Mouse (Mus musculus) MEL (cell line): ENCODE measurements around the gene Efr3b. TPM values are rescaled to one million over a fixed set of nuclear protein-coding genes. Genes with fewer than 3 reads are reported as not detected.

ENCODE experiments used
- DNase-seq: peaks from one replicate; pipeline ENCODE4 v3.0.0; 2011; ENCODE audit warnings: low read depth, low spot score
- H3K27ac ChIP-seq: 2 replicates; pipeline ENCODE4 v1.5.1; 2012; ENCODE audit warnings: low read depth, mild to moderate bottlenecking, control low read depth, low read length, moderate library complexity; ENCODE audit not compliant: control insufficient read depth
- H3K27me3 ChIP-seq, 2 experiments: fragments of 150-350 bp in 1 of 2; sonication (generic) in 1 of 2; 2 replicates each; pipeline ENCODE4 v1.6.1; 2012; ENCODE audit warnings: low read length in 2 of 2, mild to moderate bottlenecking in 2 of 2, improper control_type of control experiment in 1 of 2, moderate library complexity in 1 of 2; ENCODE audit not compliant: insufficient read depth in 2 of 2, control insufficient read depth in 1 of 2
- H3K36me3 ChIP-seq, 2 experiments: 2 replicates each; pipeline ENCODE4 v1.6.1; 2012 to 2014; ENCODE audit warnings: low read length in 2 of 2, improper control_type of control experiment in 1 of 2, inconsistent platforms in 1 of 2, mild to moderate bottlenecking in 1 of 2; ENCODE audit not compliant: insufficient read depth in 2 of 2, control insufficient read depth in 1 of 2
- H3K4me1 ChIP-seq, 2 experiments: fragments of 150-350 bp in 1 of 2; sonication (generic) in 1 of 2; 2 replicates each; pipeline ENCODE4 v1.6.1; 2012; ENCODE audit warnings: low read length in 2 of 2, improper control_type of control experiment in 1 of 2, mild to moderate bottlenecking in 1 of 2; ENCODE audit not compliant: insufficient read depth in 2 of 2, control insufficient read depth in 1 of 2
- H3K4me3 ChIP-seq, 2 experiments: fragments of 150-350 bp in 1 of 2; sonication (generic) in 1 of 2; 2 replicates each; pipeline ENCODE4 v1.5.1; 2012; ENCODE audit warnings: low read depth in 2 of 2, low read length in 2 of 2, mild to moderate bottlenecking in 2 of 2, moderate library complexity in 2 of 2, control low read depth in 1 of 2, improper control_type of control experiment in 1 of 2; ENCODE audit not compliant: control insufficient read depth in 1 of 2, insufficient read depth in 1 of 2
- H3K79me2 ChIP-seq: 2 replicates; pipeline ENCODE4 v1.6.1; 2012; ENCODE audit warnings: mild to moderate bottlenecking, low read length, moderate library complexity; ENCODE audit not compliant: control insufficient read depth, poor library complexity, insufficient read depth
- H3K9ac ChIP-seq: 2 replicates; pipeline ENCODE4 v1.6.1; 2012; ENCODE audit warnings: low read depth, mild to moderate bottlenecking, control low read depth, low read length, moderate library complexity; ENCODE audit not compliant: control insufficient read depth, poor library complexity, severe bottlenecking
- H3K9me3 ChIP-seq: fragments of 150-350 bp; sonication (generic); replicated peaks from 2 replicates; pipeline ENCODE4 v1.6.1; 2012; ENCODE audit warnings: mild to moderate bottlenecking, low read length, improper control_type of control experiment, moderate library complexity; ENCODE audit not compliant: insufficient read depth
- CHD1 ChIP-seq: IDR thresholded peaks from 2 replicates; pipeline ENCODE4 v1.6.1; 2012; ENCODE audit warnings: low read depth, mild to moderate bottlenecking, inconsistent platforms, low read length, improper control_type of control experiment
- CHD2 ChIP-seq: IDR thresholded peaks from 2 replicates; pipeline ENCODE4 v1.6.1; 2011; ENCODE audit warnings: low read length, improper control_type of control experiment
- CTCF ChIP-seq, 3 experiments: IDR thresholded peaks in 2 of 3; conservative IDR thresholded peaks in 1 of 3; 2 replicates each; pipeline ENCODE4 v1.5.1; 2011 to 2012; ENCODE audit warnings: low read length in 3 of 3, low read depth in 2 of 3, mild to moderate bottlenecking in 2 of 3, improper control_type of control experiment in 1 of 3, inconsistent platforms in 1 of 3, mixed read lengths in 1 of 3, moderate library complexity in 1 of 3; ENCODE audit not compliant: control insufficient read depth in 1 of 3, insufficient read depth in 1 of 3, poor library complexity in 1 of 3, severe bottlenecking in 1 of 3
- ETS1 ChIP-seq: IDR thresholded peaks from 2 replicates; pipeline ENCODE4 v1.6.1; 2012; ENCODE audit warnings: low read depth, mild to moderate bottlenecking, inconsistent platforms, low read length, improper control_type of control experiment, moderate library complexity
- GABPA ChIP-seq: IDR thresholded peaks from 2 replicates; pipeline ENCODE4 v1.6.1; 2012; ENCODE audit warnings: low read depth, mild to moderate bottlenecking, inconsistent platforms, low read length, improper control_type of control experiment, moderate library complexity
- GATA1 ChIP-seq: IDR thresholded peaks from 2 replicates; pipeline ENCODE4 v1.6.1; 2011; ENCODE audit warnings: low read depth, low read length, improper control_type of control experiment
- JUND ChIP-seq: IDR thresholded peaks from 2 replicates; pipeline ENCODE4 v1.6.1; 2011; ENCODE audit warnings: low read depth, mild to moderate bottlenecking, improper control_type of control experiment, low read length
- KAT2A ChIP-seq: conservative IDR thresholded peaks from 2 replicates; pipeline ENCODE4 v1.6.1; 2012; ENCODE audit warnings: low read depth, low read length, improper control_type of control experiment, inconsistent platforms
- MAFK ChIP-seq: IDR thresholded peaks from 2 replicates; pipeline ENCODE4 v1.6.1; 2011; ENCODE audit warnings: low read depth, mild to moderate bottlenecking, low read length, improper control_type of control experiment, borderline replicate concordance
- MEF2A ChIP-seq: IDR thresholded peaks from 2 replicates; pipeline ENCODE4 v1.6.1; 2014; ENCODE audit warnings: low read depth, mild to moderate bottlenecking, inconsistent platforms, low read length, improper control_type of control experiment; ENCODE audit not compliant: poor library complexity, insufficient replicate concordance, severe bottlenecking; ENCODE audit errors: extremely low read depth
- MXI1 ChIP-seq: IDR thresholded peaks from 2 replicates; pipeline ENCODE4 v1.6.1; 2011; ENCODE audit warnings: mild to moderate bottlenecking, low read depth, low read length, improper control_type of control experiment
- MYC ChIP-seq: IDR thresholded peaks from 2 replicates; pipeline ENCODE4 v1.6.1; 2011; ENCODE audit warnings: low read depth, mild to moderate bottlenecking, low read length, improper control_type of control experiment, moderate library complexity
- NELFE ChIP-seq: IDR thresholded peaks from 2 replicates; pipeline ENCODE4 v1.6.1; 2011; ENCODE audit warnings: low read depth, low read length, improper control_type of control experiment
- POLR2A ChIP-seq, 2 experiments: IDR thresholded peaks; 2 replicates each; pipeline ENCODE4 v1.6.1; 2011 to 2012; ENCODE audit warnings: low read length in 2 of 2, mild to moderate bottlenecking in 2 of 2, control low read depth in 1 of 2, improper control_type of control experiment in 1 of 2, low read depth in 1 of 2, moderate library complexity in 1 of 2; ENCODE audit not compliant: control insufficient read depth in 1 of 2, insufficient read depth in 1 of 2, poor library complexity in 1 of 2
- POLR2AphosphoS2 ChIP-seq: IDR thresholded peaks from 2 replicates; pipeline ENCODE4 v1.6.1; 2011; ENCODE audit warnings: low read length, improper control_type of control experiment
- POLR2AphosphoS5 ChIP-seq: IDR thresholded peaks from 2 replicates; pipeline ENCODE4 v1.6.1; 2012; ENCODE audit warnings: low read depth, borderline replicate concordance, mild to moderate bottlenecking, inconsistent platforms, low read length, moderate library complexity, mixed read lengths
- RAD21 ChIP-seq: IDR thresholded peaks from 2 replicates; pipeline ENCODE4 v1.6.1; 2011; ENCODE audit warnings: mild to moderate bottlenecking, low read depth, low read length, improper control_type of control experiment
- SMC3 ChIP-seq: IDR thresholded peaks from 2 replicates; pipeline ENCODE4 v1.6.1; 2011; ENCODE audit warnings: low read depth, low read length, improper control_type of control experiment
- TAL1 ChIP-seq: IDR thresholded peaks from 2 replicates; pipeline ENCODE4 v1.6.1; 2012; ENCODE audit warnings: mild to moderate bottlenecking, inconsistent platforms, low read length, moderate library complexity, mixed read lengths
- TBP ChIP-seq: IDR thresholded peaks from 2 replicates; pipeline ENCODE4 v1.8.0; 2011; ENCODE audit warnings: low read depth, low read length, improper control_type of control experiment
- UBTF ChIP-seq: IDR thresholded peaks from 2 replicates; pipeline ENCODE4 v1.6.1; 2012; ENCODE audit warnings: low read depth, mild to moderate bottlenecking, inconsistent platforms, low read length, improper control_type of control experiment, moderate library complexity, borderline replicate concordance; ENCODE audit not compliant: insufficient read depth
- USF2 ChIP-seq, 2 experiments: IDR thresholded peaks; 2 replicates each; pipeline ENCODE4 v1.6.1; 2011 to 2012; ENCODE audit warnings: improper control_type of control experiment in 2 of 2, low read length in 2 of 2, borderline replicate concordance in 1 of 2, inconsistent platforms in 1 of 2, low read depth in 1 of 2, mild to moderate bottlenecking in 1 of 2; ENCODE audit not compliant: insufficient read depth in 1 of 2
- ZKSCAN1 ChIP-seq: IDR thresholded peaks from 2 replicates; pipeline ENCODE4 v1.6.1; 2012; ENCODE audit warnings: low read depth, mild to moderate bottlenecking, inconsistent platforms, low read length, improper control_type of control experiment, moderate library complexity
- ZNF384 ChIP-seq: IDR thresholded peaks from 2 replicates; pipeline ENCODE4 v1.6.1; 2012; ENCODE audit warnings: low read depth, mild to moderate bottlenecking, inconsistent platforms, low read length, improper control_type of control experiment
- polyA plus RNA-seq, 2 experiments: library from polyadenylated mRNA; stranded (reverse) in 1 of 2; unstranded in 1 of 2; fragments of >175 nt in 1 of 2; fragments of >200 nt in 1 of 2; gene quantifications; 2 replicates each; pipeline versions ENCODE4 v1.2.1 to v1.2.4; 2012; ENCODE audit warnings: low replicate concordance in 2 of 2, low read depth in 1 of 2; ENCODE audit not compliant: insufficient read length in 2 of 2, insufficient read depth in 1 of 2, missing spikeins in 1 of 2
- total RNA-seq: library from RNA; depleted of rRNA; stranded (reverse); fragments of 300-350 nt; gene quantifications from 2 replicates; pipeline ENCODE4 v1.2.3, GENCODE M21; 2012

Gene Efr3b
- total and polyA plus RNA-seq, 3 experiments, result 1.5 to 1.7 TPM; not detected in 1

- TF ChIP-seq POLR2AphosphoS5 (no peak), CHD1 (no peak)
- TF ChIP-seq, all 39 proteins: peak for 0
These were observed 14.4 kb downstream of the Efr3b start (continued) for GRCm38 (mm10) chr12:4024356-4024755.

GRCm38 (mm10) chr12:4023501-4023900, 15.2 kb downstream of the Efr3b start:
- Histone ChIP-seq H3K36me3 (no peaks in the 10 kb centered on the region), H3K27ac (no peak overlapping the region), H3K4me1 (no peaks in the 10 kb centered on the region)
- no peak for DNase-seq
- TF ChIP-seq POLR2AphosphoS5, result no peak
- no peak for TF ChIP-seq TAL1
- TF ChIP-seq USF2 (IDR thresholded peaks at IDR 0.05; ENCODE audit: borderline replicate concordance in 1 of 2, insufficient read depth in 1 of 2, low read depth in 1 of 2, low read length in 2 of 2), result no peak
- TF ChIP-seq KAT2A, result no peak
- TF ChIP-seq ZKSCAN1, result no peak
- TF ChIP-seq POLR2AphosphoS2, result no peak
- TF ChIP-seq MXI1, result no peak
- no peak for TF ChIP-seq TBP
- no peak for TF ChIP-seq MAFK
- TF ChIP-seq CHD2, result no peak
- TF ChIP-seq CTCF (IDR thresholded peaks at IDR 0.05 in 2 of 3, conservative IDR thresholded peaks at IDR 0.05 in 1 of 3; ENCODE audit: control insufficient read depth in 1 of 3, insufficient read depth in 1 of 3, low read depth in 2 of 3, low read length in 3 of 3, poor library complexity in 1 of 3, severe bottlenecking in 1 of 3), result no peak
- no peak for TF ChIP-seq MYC
- TF ChIP-seq SMC3, result no peak
- TF ChIP-seq CHD1, result no peak
- TF ChIP-seq, all 39 proteins: peak for 0
- Histone ChIP-seq H3K4me3 (no peak overlapping the region), H3K9me3 (no peaks in the 10 kb centered on the region), H3K79me2 (no peaks in the 10 kb centered on the region), H3K27me3 (peaks cover 0 to 3% of the 10 kb centered on the region in 2 experiments; a peak in 3 of 4 replicates), H3K9ac (no peak overlapping the region)

GRCm38 (mm10) chr12:4022845-4023244, 15.9 kb downstream of the Efr3b start:
- Histone ChIP-seq H3K27me3 (peaks cover 0 to 3% of the 10 kb centered on the region in 2 experiments; a peak in 2 of 4 replicates), H3K4me1 (no peaks in the 10 kb centered on the region), H3K36me3 (no peaks in the 10 kb centered on the region), H3K79me2 (no peaks in the 10 kb centered on the region), H3K9ac (no peak overlapping the region), H3K9me3 (no peaks in the 10 kb centered on the region), H3K27ac (no peak overlapping the region)
- no peak for DNase-seq
- TF ChIP-seq KAT2A, result no peak
- no peak for TF ChIP-seq UBTF
- no peak for TF ChIP-seq JUND
- TF ChIP-seq CTCF (IDR thresholded peaks at IDR 0.05 in 2 of 3, conservative IDR thresholded peaks at IDR 0.05 in 1 of 3; ENCODE audit: control insufficient read depth in 1 of 3, insufficient read depth in 1 of 3, low read depth in 2 of 3, low read length in 3 of 3, poor library complexity in 1 of 3, severe bottlenecking in 1 of 3), result no peak
- no peak for TF ChIP-seq GATA1
- no peak for TF ChIP-seq CHD2
- TF ChIP-seq GABPA, result no peak
- TF ChIP-seq TBP, result no peak
- no peak for TF ChIP-seq MAFK
- TF ChIP-seq MEF2A, result no peak
- no peak for TF ChIP-seq ZKSCAN1
- TF ChIP-seq NELFE, result no peak
- no peak for TF ChIP-seq POLR2A (IDR thresholded peaks at IDR 0.05; ENCODE audit: control insufficient read depth in 1 of 2, insufficient read depth in 1 of 2, low read depth in 1 of 2, low read length in 2 of 2, poor library complexity in 1 of 2)
- TF ChIP-seq ZNF384, result no peak
- TF ChIP-seq ETS1, result no peak
- TF ChIP-seq RAD21, result no peak
- TF ChIP-seq, all 39 proteins: peak for 0
- no peak overlapping the region for H3K4me3 ChIP-seq
